Mouse (Mus musculus): ENCODE results near the gene Syne2.

- TF ChIP-seq ZC3H11A (IDR thresholded peaks at IDR 0.05; ENCODE audit: borderline replicate concordance, low read depth, low read length) = no peak
- no peak for TF ChIP-seq HCFC1 (IDR thresholded peaks at IDR 0.05; ENCODE audit: borderline replicate concordance, insufficient read depth, low read length)
- TF ChIP-seq MAFK (IDR thresholded peaks at IDR 0.05; ENCODE audit: insufficient read depth, low read depth, low read length) = no peak
- TF ChIP-seq CHD2 (IDR thresholded peaks at IDR 0.05; ENCODE audit: low read depth, low read length) = no peak
These were observed 313.0 kb downstream of the Syne2 start for GRCm38 (mm10) chr12:76130891-76131290.

All from ES-E14 (cell line).